Mouse (Mus musculus): ENCODE data around the gene Clcn6. TPM values are rescaled to one million over a fixed set of nuclear protein-coding genes. Genes with fewer than 3 reads are reported as not detected.

Clcn6 gene
- total RNA-seq, 1 experiment from 2014 or later = 6.5 TPM

- ATAC-seq (replicated peaks; ENCODE audit: insufficient number of reproducible peaks, low FRiP score, low TSS enrichment, poor library complexity, severe bottlenecking) = no peak
Measured at GRCm38 (mm10) chr4:147957141-147957540, 81.5 kb downstream of the Clcn6 start.

Other genes with a start within 250 kb of the Clcn6 start
- gene Zfp984, start 229.0 kb downstream of the Clcn6 start, total RNA-seq (2017) = 29.2 to 47.8 TPM (median 38.2 TPM) in 3 replicates
- 5.8 to 14.7 TPM (median 11.8 TPM) in 3 replicates for gene Zfp933, start 190.5 kb downstream of the Clcn6 start, total RNA-seq (2017)
- gene Miip, start 170.0 kb downstream of the Clcn6 start, total RNA-seq (2017) = 26.5 to 65.0 TPM (median 45.3 TPM) in 3 replicates
- gene Fv1, start 169.8 kb downstream of the Clcn6 start, total RNA-seq (2017) = 7.9 to 21.2 TPM (median 15.1 TPM) in 3 replicates
- 12.1 to 32.5 TPM (median 24.6 TPM) in 3 replicates for gene Mfn2, start 134.1 kb downstream of the Clcn6 start, total RNA-seq (2017)
- gene Plod1, start 102.1 kb downstream of the Clcn6 start, total RNA-seq (2017) = 11.0 to 12.8 TPM (median 12.7 TPM) in 3 replicates
- 41.3 to 61.2 TPM (median 48.2 TPM) in 3 replicates for gene 2510039O18Rik, start 97.9 kb downstream of the Clcn6 start, total RNA-seq (2017)
- not detected in 3 replicates for gene Nppb, start 53.0 kb downstream of the Clcn6 start, total RNA-seq (2017)
- not detected in 3 replicates for gene Nppa, start 38.1 kb downstream of the Clcn6 start, total RNA-seq (2017)
- gene Mthfr, start 256 bp upstream of the Clcn6 start, total RNA-seq (2017) = 6.4 to 14.7 TPM (median 8.7 TPM) in 3 replicates
- 24.7 to 50.7 TPM (median 27.8 TPM) in 3 replicates for gene Agtrap, start 49.2 kb upstream of the Clcn6 start, total RNA-seq (2017)
- gene Mad2l2, start 91.6 kb upstream of the Clcn6 start, total RNA-seq (2017) = 1.5 to 7.6 TPM (median 6.4 TPM) in 3 replicates
- 0.29 to 3.1 TPM in 2 of 3 replicates, not detected in the other for gene Draxin, start 91.9 kb upstream of the Clcn6 start, total RNA-seq (2017)
- 12.7 to 17.3 TPM (median 13.8 TPM) in 3 replicates for gene Fbxo6, start 113.3 kb upstream of the Clcn6 start, total RNA-seq (2017)
- 1.5 to 3.5 TPM (median 2.6 TPM) in 3 replicates for gene Fbxo44, start 121.7 kb upstream of the Clcn6 start, total RNA-seq (2017)
- gene Fbxo2, start 121.8 kb upstream of the Clcn6 start, total RNA-seq (2017) = not detected in 3 replicates
- gene Disp3, start 249.1 kb upstream of the Clcn6 start, total RNA-seq (2017) = not detected in 3 replicates